Mouse (Mus musculus) small intestine, adult 2 months (tissue): ENCODE measurements at regions not wholly inside any gene's neighbourhood (a gene's known extent, or its start where the extent isn't known, plus 50 kb on each side); places are given as distances from the start of the nearest gene placed in this dataset.

ENCODE experiments used
- CTCF ChIP-seq: fragments of 200-500 bp; IDR thresholded peaks from 2 replicates; pipeline ENCODE4 v1.5.1; 2012; ENCODE audit warnings: low read depth, mild to moderate bottlenecking, control low read depth, inconsistent platforms, low read length, moderate library complexity, mixed read lengths; ENCODE audit not compliant: insufficient replicate concordance, insufficient read length; ENCODE audit errors: extremely low read depth
- POLR2A ChIP-seq: fragments of 200-500 bp; IDR thresholded peaks from 2 replicates; pipeline ENCODE4 v1.6.1; 2012; ENCODE audit warnings: low read depth, mild to moderate bottlenecking, control low read depth, inconsistent platforms, low read length, moderate library complexity

- TF ChIP-seq CTCF (no peak), POLR2A (no peak)
These were observed 477.5 kb upstream of the Cdh5 start for GRCm38 (mm10) chr8:103623781-103624434.
